Mouse (Mus musculus) cerebellum, adult 9-10 months (tissue): ENCODE measurements around the gene Xpnpep1.

Experiments used
- DNase-seq: peaks from one replicate; pipeline ENCODE4 v3.0.0; 2022

The Xpnpep1 gene

DNA sequence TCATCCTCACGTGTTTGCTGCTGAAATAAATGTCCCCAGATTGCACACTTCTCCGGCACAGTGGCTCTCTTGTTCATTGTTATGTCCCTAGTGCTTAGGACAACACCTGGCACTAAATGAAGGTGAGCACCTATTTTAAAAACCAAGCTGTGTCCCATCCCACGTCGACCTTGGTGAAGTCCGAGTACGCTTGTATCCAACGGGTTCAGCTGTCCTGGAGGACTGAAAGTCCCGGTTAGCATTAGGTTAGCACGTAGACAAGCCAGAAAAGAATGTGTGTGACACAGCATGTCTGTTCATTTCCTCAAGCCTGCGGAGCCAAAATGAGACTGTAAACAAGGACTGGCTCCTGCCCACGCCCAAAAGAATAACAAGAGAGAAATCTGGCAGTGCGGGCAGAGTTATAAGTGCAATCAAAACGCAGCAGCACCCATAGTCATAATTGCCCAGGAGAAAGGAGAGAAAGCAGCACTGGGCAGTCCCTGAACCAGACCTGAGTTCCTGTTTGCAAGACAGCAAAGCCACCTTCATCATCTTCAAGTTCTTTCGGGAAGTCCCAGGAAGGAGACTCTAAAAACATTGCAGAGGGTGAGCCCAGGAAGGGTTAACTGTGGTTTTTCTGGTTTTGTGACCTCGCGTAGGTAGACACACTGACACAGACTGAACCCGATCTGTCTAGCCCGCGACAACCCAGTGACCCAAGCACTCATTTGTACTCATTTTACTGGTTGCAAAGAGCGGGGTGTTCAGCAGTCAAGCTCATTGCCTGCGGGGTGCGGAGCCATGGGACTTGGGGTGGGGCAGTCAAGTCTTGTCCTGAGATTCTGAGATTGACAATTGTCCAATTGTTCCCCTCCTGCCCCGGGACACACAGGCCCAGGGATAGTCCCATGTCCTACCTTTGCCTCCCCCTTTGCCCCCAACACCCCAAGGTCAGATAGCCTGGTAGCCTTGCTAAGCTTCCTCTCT is at the start of gene Xpnpep1:
Xpnpep1 (minus strand) TSS at position 51 of the 969 bp plus-strand sequence.
- DNase-seq: peak; percentile 56

DNA sequence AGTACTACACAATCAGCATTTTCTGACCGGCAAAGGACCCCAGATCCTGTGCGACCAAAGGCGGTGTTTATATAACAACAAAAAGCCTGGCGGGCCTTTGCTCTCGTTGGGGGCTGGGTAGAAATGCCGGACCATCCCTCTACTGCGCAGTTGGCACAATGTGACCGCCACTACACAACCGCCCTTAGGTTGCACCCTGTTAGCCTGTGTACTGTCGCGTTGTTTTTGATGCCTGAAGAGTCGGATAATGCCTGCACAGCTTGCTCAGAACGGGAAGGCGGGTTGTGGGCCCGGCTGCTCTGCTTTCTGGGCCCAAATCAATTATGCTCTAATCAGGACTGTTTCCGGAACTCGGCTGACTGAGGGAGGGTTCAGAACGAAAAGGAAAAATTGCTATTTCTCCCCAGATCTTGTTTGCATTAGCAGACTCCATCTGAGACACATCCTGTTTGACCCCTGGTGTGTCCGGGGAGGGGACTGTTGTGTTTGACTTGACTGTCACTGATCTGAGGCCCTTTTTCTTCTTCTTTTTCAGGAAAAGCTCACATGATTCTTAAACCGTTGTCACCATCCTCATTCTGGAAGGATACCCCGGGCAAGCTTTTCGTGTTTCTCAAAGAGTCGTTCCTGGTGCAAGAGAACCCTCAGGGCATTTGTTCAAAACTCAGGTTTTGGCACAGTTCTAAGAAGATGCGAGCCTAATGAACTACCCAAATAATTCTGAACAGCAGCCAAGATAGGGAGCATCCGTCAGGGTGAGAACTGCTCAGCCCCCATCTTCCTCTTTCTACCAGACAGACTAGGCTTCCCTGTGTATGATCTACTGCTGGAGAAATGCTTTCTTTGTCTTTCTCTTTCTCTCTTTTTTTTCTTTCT is 47.5 kb upstream of the Xpnpep1 start:
- no peak for DNase-seq

DNA sequence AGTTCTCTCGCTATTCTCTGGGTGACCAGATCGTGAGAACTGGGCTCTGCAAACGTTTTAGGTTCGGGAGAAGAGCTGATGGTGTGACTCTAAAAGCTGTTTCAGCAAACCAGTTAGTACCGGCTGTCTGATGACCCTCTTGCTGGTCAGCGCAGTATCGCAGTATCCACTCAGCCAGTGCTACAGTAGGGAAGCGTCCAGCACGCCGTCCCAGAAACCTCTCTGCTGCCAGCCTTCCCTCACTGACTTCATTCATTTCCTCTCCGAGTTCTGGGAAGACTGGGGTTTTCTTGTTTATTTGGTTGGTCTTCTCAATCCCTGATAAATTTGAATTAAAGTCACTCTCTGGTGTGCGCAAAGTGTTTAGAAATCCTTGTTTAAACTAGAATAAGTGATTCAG is 46.8 kb upstream of the Xpnpep1 start:
- no peak for DNase-seq

DNA sequence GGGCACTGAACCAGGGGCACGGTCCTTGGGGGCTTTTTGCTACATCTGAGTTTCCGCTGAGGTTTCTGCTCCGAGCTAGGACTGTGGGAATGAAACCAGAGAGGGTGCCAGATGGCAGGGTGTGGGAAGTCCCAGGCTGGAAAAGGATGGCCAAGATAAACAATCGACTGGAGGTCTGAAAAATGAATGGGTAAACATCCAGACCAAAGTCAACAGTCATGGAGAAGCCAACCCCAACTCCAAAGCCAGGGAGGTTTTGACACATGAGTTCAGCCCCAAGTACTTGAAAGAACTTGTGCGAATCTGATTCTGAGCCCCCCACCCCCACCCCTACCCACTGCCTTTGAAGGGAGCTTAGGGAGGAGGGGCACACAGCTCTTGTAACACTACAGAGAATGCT is 44.7 kb upstream of the Xpnpep1 start:
- DNase-seq: peak; percentile 74

- DNase-seq: no peak
These were observed 42.8 kb upstream of the Xpnpep1 start for GRCm38 (mm10) chr19:53082862-53083261.

DNA sequence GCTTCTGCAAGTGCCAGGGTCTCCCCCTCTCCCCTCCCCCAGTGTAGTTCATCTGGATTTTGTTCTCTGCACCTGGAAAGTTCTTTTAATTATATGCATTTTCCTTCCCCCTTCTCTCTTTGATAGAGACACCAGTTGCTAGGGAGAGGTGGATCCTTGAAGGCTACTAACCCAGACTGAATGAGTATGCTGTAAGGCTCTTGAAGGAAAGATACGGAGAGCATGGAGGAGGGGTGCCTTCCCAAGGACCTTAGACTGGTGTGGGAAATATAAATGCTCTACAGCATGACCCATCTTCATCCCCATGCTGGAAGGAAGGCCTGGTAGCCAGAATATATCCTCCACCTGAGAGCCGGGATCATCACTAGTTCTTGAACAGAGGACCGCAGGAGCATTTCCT is 41.3 kb upstream of the Xpnpep1 start:
- DNase-seq: peak; percentile 44

DNA sequence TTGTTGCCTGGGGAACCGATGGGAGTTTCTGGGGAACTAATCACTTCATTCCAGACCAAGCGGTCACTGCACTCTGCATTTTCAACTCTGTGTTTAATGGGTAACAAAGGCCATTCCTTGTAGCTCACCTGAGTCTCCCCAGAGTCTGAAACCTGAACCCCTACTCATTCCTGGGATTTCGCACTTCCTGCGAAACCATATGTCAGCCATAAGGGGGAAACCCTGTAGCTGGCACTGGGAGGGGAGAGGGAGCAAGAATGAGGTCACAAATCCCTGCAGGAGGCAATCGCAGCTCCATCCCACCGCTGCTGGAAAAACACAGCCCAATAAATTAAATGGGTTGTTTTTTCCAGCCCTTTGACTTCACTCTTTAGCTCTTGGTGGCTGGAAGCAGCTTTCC is 40.9 kb upstream of the Xpnpep1 start:
- peak; percentile 77 for DNase-seq

- no peak for DNase-seq
These were observed 40.5 kb upstream of the Xpnpep1 start for GRCm38 (mm10) chr19:53080487-53080886.

GRCm38 (mm10) chr19:53080026-53080425 is 40.0 kb upstream of the Xpnpep1 start:
- DNase-seq: no peak

DNA sequence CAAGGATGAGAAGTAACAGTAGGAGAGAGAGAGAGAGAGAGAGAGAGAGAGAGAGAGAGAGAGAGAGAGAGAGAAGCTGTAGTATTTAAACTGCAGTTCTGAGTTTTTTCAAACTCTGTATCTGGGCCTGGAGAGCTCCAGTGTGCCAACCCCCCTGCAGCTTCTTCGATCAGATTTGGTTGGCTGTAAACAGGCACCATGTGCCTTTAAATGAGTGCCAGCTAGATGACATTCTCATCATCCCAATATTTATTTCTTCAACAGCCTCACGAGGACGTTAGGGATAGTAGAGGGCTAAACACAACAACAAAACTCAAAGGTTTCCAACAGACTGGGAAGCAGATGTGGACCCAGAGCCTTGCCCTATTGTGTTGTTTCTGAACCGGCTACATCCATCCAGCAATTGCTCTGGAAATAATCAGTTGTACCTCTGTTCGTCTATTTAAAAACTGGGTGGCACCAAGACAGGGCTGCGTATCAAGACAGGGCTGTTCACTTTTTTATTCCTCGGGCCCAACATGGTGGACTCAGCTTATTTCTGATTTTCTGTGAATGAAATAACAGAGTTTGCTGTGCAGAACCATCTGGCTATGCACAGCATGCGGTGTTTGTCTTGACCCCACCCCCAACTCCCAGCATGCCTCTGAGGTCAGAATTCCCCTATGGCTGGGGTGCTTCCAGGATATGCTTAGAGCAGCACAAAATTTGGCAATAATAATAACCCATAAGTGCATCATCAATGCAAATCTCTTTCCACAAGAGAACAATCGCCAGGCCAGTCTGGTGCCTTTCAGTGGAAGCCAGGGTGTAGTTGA is 38.5 kb upstream of the Xpnpep1 start:
- DNase-seq: peak; percentile 67

DNA sequence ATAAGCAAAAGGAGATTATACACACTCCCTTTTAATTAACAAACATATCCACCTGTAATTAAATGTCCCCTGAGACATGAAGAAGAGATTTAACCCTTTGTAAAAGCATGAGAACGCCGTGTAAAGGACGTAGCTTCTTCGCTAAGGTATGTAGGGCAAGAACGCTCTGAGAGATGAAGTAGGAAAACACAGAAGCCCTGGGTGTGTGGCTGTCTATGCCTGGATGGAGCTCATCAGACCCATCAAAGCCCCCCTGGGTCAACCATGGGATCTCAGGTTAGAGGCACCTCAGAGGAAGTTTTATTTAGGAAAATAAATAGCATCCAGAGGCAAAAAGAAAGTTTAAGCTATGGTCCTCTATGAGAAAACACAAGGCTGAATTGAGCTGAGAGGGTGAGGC is 37.3 kb upstream of the Xpnpep1 start:
- DNase-seq: peak; percentile 51

GRCm38 (mm10) chr19:53076238-53076981 is 36.4 kb upstream of the Xpnpep1 start:
- peak; percentile 97 for DNase-seq

DNA sequence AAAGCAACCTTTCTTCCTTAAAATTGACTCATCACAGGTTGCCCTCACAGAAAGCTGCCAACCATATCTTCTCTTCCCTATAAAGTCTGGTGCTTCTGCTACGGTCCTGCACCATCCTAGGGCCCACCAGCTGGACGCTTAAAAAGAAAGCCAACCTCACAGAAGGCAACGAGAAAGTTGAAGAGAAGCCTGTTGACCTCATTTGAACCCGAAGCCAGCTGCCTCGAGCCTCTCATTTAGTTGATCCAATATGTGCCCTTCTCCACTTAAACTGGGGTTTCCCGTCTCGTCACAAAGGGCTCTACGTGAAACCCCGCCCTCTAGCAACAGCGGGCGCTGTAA is 35.9 kb upstream of the Xpnpep1 start:
- no peak for DNase-seq

- DNase-seq: peak; percentile 70
These were observed 35.1 kb upstream of the Xpnpep1 start for GRCm38 (mm10) chr19:53074899-53075722.

DNA sequence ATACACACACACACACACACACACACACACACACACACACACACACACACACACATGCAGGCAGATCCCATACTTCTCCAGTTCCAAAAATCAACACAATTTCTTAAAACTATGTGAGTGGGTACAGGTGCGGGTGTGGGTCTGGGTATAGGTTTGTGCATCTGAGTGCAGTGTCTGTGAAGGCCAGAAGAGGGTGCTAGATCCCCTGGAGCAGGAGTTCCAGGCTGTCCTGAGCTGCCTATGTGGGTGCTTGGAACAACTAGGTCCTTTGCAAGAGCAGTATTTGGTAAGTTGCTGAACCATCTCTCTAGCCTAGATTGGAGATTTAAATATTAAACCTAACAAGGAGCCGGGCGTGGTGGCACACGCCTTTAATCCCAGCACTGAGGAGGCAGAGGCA is 33.5 kb upstream of the Xpnpep1 start:
- DNase-seq: no peak

DNA sequence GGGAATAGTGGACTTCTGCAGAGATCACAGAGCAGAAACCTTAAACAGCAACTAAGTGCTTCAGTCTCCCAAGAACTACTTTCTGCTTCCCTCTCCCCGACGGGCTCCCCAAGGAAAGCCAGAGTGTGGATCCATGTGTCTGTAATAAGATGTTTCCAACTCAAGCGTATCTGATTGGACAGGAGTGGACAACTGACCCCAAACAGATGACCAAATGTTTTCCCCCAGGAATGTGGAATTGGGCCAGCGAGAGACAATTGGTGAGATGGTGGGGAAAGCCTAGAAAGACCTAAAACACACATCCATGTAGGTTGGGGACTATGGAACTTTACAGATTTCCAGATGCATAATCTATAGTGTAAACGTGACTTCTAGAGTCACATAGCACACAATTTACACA is 32.4 kb upstream of the Xpnpep1 start:
- no peak for DNase-seq

GRCm38 (mm10) chr19:53071651-53072050 is 31.6 kb upstream of the Xpnpep1 start:
- DNase-seq: no peak

DNA sequence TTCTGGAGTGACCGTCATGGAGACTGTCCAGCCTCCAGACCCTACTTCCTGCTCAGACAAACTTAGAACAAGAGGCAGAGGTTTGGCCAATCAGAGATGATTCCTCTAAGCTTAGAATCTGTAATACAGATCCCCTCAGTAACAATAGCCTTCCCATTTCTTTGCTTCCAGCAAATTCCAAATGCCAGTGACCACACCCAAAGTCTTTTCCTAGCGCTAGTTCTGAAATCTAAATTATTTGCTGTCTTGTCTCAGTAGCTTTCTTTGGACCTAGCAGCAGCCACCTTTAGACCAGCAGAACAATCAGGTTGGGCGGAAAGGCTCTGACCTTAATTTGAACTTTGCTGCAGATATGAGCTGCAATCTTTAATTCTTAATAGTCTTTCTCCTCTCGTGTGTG is 30.9 kb upstream of the Xpnpep1 start:
- no peak for DNase-seq

- no peak for DNase-seq
These were observed 29.4 kb upstream of the Xpnpep1 start for GRCm38 (mm10) chr19:53069451-53069850.

GRCm38 (mm10) chr19:53066934-53067333 is 26.9 kb upstream of the Xpnpep1 start:
- DNase-seq: no peak

- DNase-seq: no peak
These were observed 26.5 kb upstream of the Xpnpep1 start for GRCm38 (mm10) chr19:53066531-53066930.
